Mouse (Mus musculus) thymus, adult 2 months (tissue): ENCODE measurements around the gene Zfp292.

Experiments
- CTCF ChIP-seq: fragments of 200-500 bp; IDR thresholded peaks from 2 replicates; pipeline ENCODE4 v1.5.1; 2012; ENCODE audit warnings: mild to moderate bottlenecking, control low read depth, low read length, moderate library complexity, borderline replicate concordance; ENCODE audit not compliant: control insufficient read depth, poor library complexity, insufficient read depth; ENCODE audit errors: extremely low read depth
- POLR2A ChIP-seq: fragments of 200-500 bp; IDR thresholded peaks from 2 replicates; pipeline ENCODE4 v1.6.1; 2012; ENCODE audit warnings: mild to moderate bottlenecking, low read length, control low read depth, moderate library complexity; ENCODE audit not compliant: control insufficient read depth, poor library complexity, insufficient read depth; ENCODE audit errors: extremely low read depth

GRCm38 (mm10) chr4:34801166-34802034, 81.4 kb downstream of the Zfp292 start:
- TF ChIP-seq CTCF (no peak), POLR2A (no peak)
